Mouse (Mus musculus) small intestine, adult 2 months (tissue): ENCODE results near the gene Ube3a. TPM values are rescaled to one million over a fixed set of nuclear protein-coding genes. Genes with fewer than 3 reads are reported as not detected.

Experiments used
- H3K27ac ChIP-seq: fragments of 200-500 bp; 2 replicates; pipeline ENCODE4 v1.5.1; 2012; ENCODE audit warnings: low read depth, low read length, control low read depth, inconsistent platforms; ENCODE audit not compliant: insufficient read depth
- H3K27me3 ChIP-seq: fragments of 200-500 bp; 2 replicates; pipeline ENCODE4 v1.6.1; 2012; ENCODE audit warnings: mild to moderate bottlenecking, moderate library complexity, low read length, inconsistent platforms; ENCODE audit not compliant: control insufficient read depth, insufficient read depth
- H3K36me3 ChIP-seq: fragments of 200-500 bp; 2 replicates; pipeline ENCODE4 v1.6.1; 2012; ENCODE audit warnings: mild to moderate bottlenecking, low read length, control low read depth, inconsistent platforms; ENCODE audit not compliant: control insufficient read depth, insufficient read depth
- H3K4me1 ChIP-seq: fragments of 200-500 bp; 2 replicates; pipeline ENCODE4 v1.6.1; 2012; ENCODE audit warnings: low read length, inconsistent platforms, mixed read lengths; ENCODE audit not compliant: control insufficient read depth, insufficient read depth, insufficient read length
- H3K4me3 ChIP-seq: fragments of 200-500 bp; 2 replicates; pipeline ENCODE4 v1.5.1; 2012; ENCODE audit warnings: low read depth, mild to moderate bottlenecking, control low read depth, inconsistent platforms, low read length, moderate library complexity
- CTCF ChIP-seq: fragments of 200-500 bp; IDR thresholded peaks from 2 replicates; pipeline ENCODE4 v1.5.1; 2012; ENCODE audit warnings: low read depth, mild to moderate bottlenecking, control low read depth, inconsistent platforms, low read length, moderate library complexity, mixed read lengths; ENCODE audit not compliant: insufficient replicate concordance, insufficient read length; ENCODE audit errors: extremely low read depth
- POLR2A ChIP-seq: fragments of 200-500 bp; IDR thresholded peaks from 2 replicates; pipeline ENCODE4 v1.6.1; 2012; ENCODE audit warnings: low read depth, mild to moderate bottlenecking, control low read depth, inconsistent platforms, low read length, moderate library complexity
- WGBS: fragments of 180-500 bp; shearing (Covaris S2); methylation state at CpG from one replicate; pipeline ENCODE4 v1.1.7; 2018; 5-methylcytosine and 5-hydroxymethylcytosine counted together
- polyA plus RNA-seq: library from polyadenylated mRNA; depleted of rRNA; stranded (reverse); fragments of >200 nt; gene quantifications from 2 replicates; pipeline ENCODE4 v1.2.3, GENCODE M21; 2012

The Ube3a gene
- polyA plus RNA-seq, 1 experiment, result 102 TPM

- H3K27ac ChIP-seq, result no peak overlapping the region
- H3K36me3 ChIP-seq, result no peaks in the 10 kb centered on the region
- H3K4me3 ChIP-seq, result no peak overlapping the region
- H3K27me3 ChIP-seq, result no peaks in the 10 kb centered on the region
- no peaks in the 10 kb centered on the region for H3K4me1 ChIP-seq
- 52% methylated on average over 5 of the region's 5 CpGs for WGBS
- TF ChIP-seq POLR2A (no peak), CTCF (no peak)
Observed at GRCm38 (mm10) chr7:59230768-59231167, 2.2 kb downstream of the Ube3a start.

GRCm38 (mm10) chr7:59231960-59232359 lies 3.4 kb downstream of the Ube3a start:
- no peak overlapping the region for H3K4me3 ChIP-seq
- TF ChIP-seq CTCF (no peak), POLR2A (no peak)
- WGBS, result 54% methylated on average over 1 of the region's 1 CpGs
- H3K36me3 ChIP-seq, result no peaks in the 10 kb centered on the region
- H3K27me3 ChIP-seq, result no peaks in the 10 kb centered on the region
- no peak overlapping the region for H3K27ac ChIP-seq
- no peaks in the 10 kb centered on the region for H3K4me1 ChIP-seq

DNA sequence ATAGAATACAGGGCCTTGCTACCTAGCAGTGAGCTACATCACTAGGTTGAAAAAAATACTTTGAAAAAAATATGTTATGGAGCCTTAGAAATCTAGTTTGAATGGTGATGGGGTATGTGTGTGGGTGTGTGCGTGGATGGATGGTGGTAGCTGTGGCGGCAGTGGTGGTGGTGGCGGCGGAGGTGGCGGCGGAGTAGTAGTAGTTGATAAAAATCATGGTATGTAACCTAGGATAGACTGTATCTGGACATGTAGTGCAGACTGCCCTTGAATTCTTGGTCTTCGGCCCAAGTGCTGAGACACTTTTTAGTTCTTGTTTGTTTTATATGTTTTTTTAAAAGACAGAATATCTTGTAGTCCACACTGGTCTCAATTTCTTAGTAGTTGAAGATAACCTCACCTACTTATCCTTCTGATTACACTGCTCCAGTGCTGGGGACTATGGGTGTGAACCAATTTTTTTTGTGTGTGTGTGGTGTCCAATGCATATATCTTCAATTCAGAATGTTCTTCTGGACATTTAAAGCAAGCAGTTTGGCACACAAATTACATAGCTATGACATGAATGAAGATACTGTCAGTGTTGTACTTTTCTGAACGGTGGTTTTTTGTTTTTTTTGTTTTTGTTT lies 6.3 kb downstream of the Ube3a start:
- H3K4me3 ChIP-seq, result no peak overlapping the region
- no peaks in the 10 kb centered on the region for H3K4me1 ChIP-seq
- no peaks in the 10 kb centered on the region for H3K27me3 ChIP-seq
- H3K27ac ChIP-seq, result no peak overlapping the region
- no peak for TF ChIP-seq CTCF
- TF ChIP-seq POLR2A, result no peak
- WGBS, result 87% methylated on average over 8 of the region's 8 CpGs
- H3K36me3 ChIP-seq, result no peaks in the 10 kb centered on the region

DNA sequence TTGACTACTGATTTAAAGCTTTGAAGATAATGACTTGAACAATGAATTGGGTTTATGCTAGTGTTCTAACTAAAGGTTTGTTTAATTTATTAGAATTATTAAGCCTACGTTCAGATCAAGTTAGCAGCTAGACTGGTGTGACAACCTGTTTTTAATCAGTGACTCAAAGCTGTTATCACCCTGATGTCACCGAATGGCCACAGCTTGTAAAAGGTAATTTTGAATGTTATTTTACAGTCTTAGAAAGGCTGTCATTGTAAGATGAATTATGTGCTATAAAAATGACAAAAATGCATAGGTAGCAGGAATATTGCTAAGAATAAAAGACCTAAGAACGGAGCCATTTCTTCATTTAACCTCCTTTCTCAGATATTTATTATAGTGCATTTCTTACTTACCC lies 14.7 kb downstream of the Ube3a start:
- TF ChIP-seq POLR2A, result no peak
- TF ChIP-seq CTCF, result no peak
- 35% methylated on average over 3 of the region's 3 CpGs for WGBS
- H3K27ac ChIP-seq, result no peak overlapping the region
- 0 out of 2 replicates have a peak, but pooled peaks cover 1% of the 10 kb centered on the region for H3K36me3 ChIP-seq
- H3K27me3 ChIP-seq, result no peaks in the 10 kb centered on the region
- H3K4me1 ChIP-seq, result no peaks in the 10 kb centered on the region
- no peak overlapping the region for H3K4me3 ChIP-seq

- WGBS, result 95% methylated on average over 2 of the region's 2 CpGs
Observed at GRCm38 (mm10) chr7:59245541-59245940, 17.0 kb downstream of the Ube3a start.

GRCm38 (mm10) chr7:59253373-59253772 lies 24.8 kb downstream of the Ube3a start:
- peaks cover 12% of the 10 kb centered on the region; the same call in 1 of the 2 replicates for H3K36me3 ChIP-seq
- H3K4me3 ChIP-seq, result no peak overlapping the region
- no peaks in the 10 kb centered on the region for H3K27me3 ChIP-seq
- no peaks in the 10 kb centered on the region for H3K4me1 ChIP-seq
- no peak overlapping the region for H3K27ac ChIP-seq
- WGBS, result 93% methylated on average over 2 of the region's 2 CpGs
- TF ChIP-seq POLR2A (no peak), CTCF (no peak)

More at GRCm38 (mm10) chr7:59245541-59245940, 17.0 kb downstream of the Ube3a start:
- Histone ChIP-seq H3K36me3 (0 out of 2 replicates have a peak, but pooled peaks cover 3% of the 10 kb centered on the region), H3K27me3 (no peaks in the 10 kb centered on the region), H3K27ac (no peak overlapping the region), H3K4me1 (no peaks in the 10 kb centered on the region), H3K4me3 (no peak overlapping the region)
- TF ChIP-seq CTCF (no peak), POLR2A (no peak)

GRCm38 (mm10) chr7:59265538-59265937 lies 37.0 kb downstream of the Ube3a start:
- Histone ChIP-seq H3K27me3 (no peaks in the 10 kb centered on the region), H3K36me3 (peaks cover 3% of the 10 kb centered on the region; the same call in 1 of the 2 replicates), H3K4me1 (no peaks in the 10 kb centered on the region), H3K4me3 (no peak overlapping the region), H3K27ac (no peak overlapping the region)
- no peak for TF ChIP-seq CTCF
- no peak for TF ChIP-seq POLR2A
- 57% methylated on average over 1 of the region's 1 CpGs for WGBS
